Mouse (Mus musculus) MEL (cell line): ENCODE data around the gene Ctnnd2. TPM values are rescaled to one million over a fixed set of nuclear protein-coding genes. Genes with fewer than 3 reads are reported as not detected.

Experiments
- DNase-seq: peaks from one replicate; pipeline ENCODE4 v3.0.0; 2011; ENCODE audit warnings: low read depth, low spot score
- H3K27ac ChIP-seq: 2 replicates; pipeline ENCODE4 v1.5.1; 2012; ENCODE audit warnings: low read depth, mild to moderate bottlenecking, control low read depth, low read length, moderate library complexity; ENCODE audit not compliant: control insufficient read depth
- H3K27me3 ChIP-seq, 2 experiments: fragments of 150-350 bp in 1 of 2; sonication (generic) in 1 of 2; 2 replicates each; pipeline ENCODE4 v1.6.1; 2012; ENCODE audit warnings: low read length in 2 of 2, mild to moderate bottlenecking in 2 of 2, improper control_type of control experiment in 1 of 2, moderate library complexity in 1 of 2; ENCODE audit not compliant: insufficient read depth in 2 of 2, control insufficient read depth in 1 of 2
- H3K36me3 ChIP-seq, 2 experiments: 2 replicates each; pipeline ENCODE4 v1.6.1; 2012 to 2014; ENCODE audit warnings: low read length in 2 of 2, improper control_type of control experiment in 1 of 2, inconsistent platforms in 1 of 2, mild to moderate bottlenecking in 1 of 2; ENCODE audit not compliant: insufficient read depth in 2 of 2, control insufficient read depth in 1 of 2
- H3K4me1 ChIP-seq, 2 experiments: fragments of 150-350 bp in 1 of 2; sonication (generic) in 1 of 2; 2 replicates each; pipeline ENCODE4 v1.6.1; 2012; ENCODE audit warnings: low read length in 2 of 2, improper control_type of control experiment in 1 of 2, mild to moderate bottlenecking in 1 of 2; ENCODE audit not compliant: insufficient read depth in 2 of 2, control insufficient read depth in 1 of 2
- H3K4me3 ChIP-seq, 2 experiments: fragments of 150-350 bp in 1 of 2; sonication (generic) in 1 of 2; 2 replicates each; pipeline ENCODE4 v1.5.1; 2012; ENCODE audit warnings: low read depth in 2 of 2, low read length in 2 of 2, mild to moderate bottlenecking in 2 of 2, moderate library complexity in 2 of 2, control low read depth in 1 of 2, improper control_type of control experiment in 1 of 2; ENCODE audit not compliant: control insufficient read depth in 1 of 2, insufficient read depth in 1 of 2
- H3K79me2 ChIP-seq: 2 replicates; pipeline ENCODE4 v1.6.1; 2012; ENCODE audit warnings: mild to moderate bottlenecking, low read length, moderate library complexity; ENCODE audit not compliant: control insufficient read depth, poor library complexity, insufficient read depth
- H3K9ac ChIP-seq: 2 replicates; pipeline ENCODE4 v1.6.1; 2012; ENCODE audit warnings: low read depth, mild to moderate bottlenecking, control low read depth, low read length, moderate library complexity; ENCODE audit not compliant: control insufficient read depth, poor library complexity, severe bottlenecking
- H3K9me3 ChIP-seq: fragments of 150-350 bp; sonication (generic); replicated peaks from 2 replicates; pipeline ENCODE4 v1.6.1; 2012; ENCODE audit warnings: mild to moderate bottlenecking, low read length, improper control_type of control experiment, moderate library complexity; ENCODE audit not compliant: insufficient read depth
- BHLHE40 ChIP-seq: IDR thresholded peaks from 2 replicates; pipeline ENCODE4 v1.6.1; 2012; ENCODE audit warnings: low read depth, mild to moderate bottlenecking, inconsistent platforms, low read length, improper control_type of control experiment, borderline replicate concordance
- CHD1 ChIP-seq: IDR thresholded peaks from 2 replicates; pipeline ENCODE4 v1.6.1; 2012; ENCODE audit warnings: low read depth, mild to moderate bottlenecking, inconsistent platforms, low read length, improper control_type of control experiment
- CTCF ChIP-seq, 3 experiments: IDR thresholded peaks in 2 of 3; conservative IDR thresholded peaks in 1 of 3; 2 replicates each; pipeline ENCODE4 v1.5.1; 2011 to 2012; ENCODE audit warnings: low read length in 3 of 3, low read depth in 2 of 3, mild to moderate bottlenecking in 2 of 3, improper control_type of control experiment in 1 of 3, inconsistent platforms in 1 of 3, mixed read lengths in 1 of 3, moderate library complexity in 1 of 3; ENCODE audit not compliant: control insufficient read depth in 1 of 3, insufficient read depth in 1 of 3, poor library complexity in 1 of 3, severe bottlenecking in 1 of 3
- E2F4 ChIP-seq: IDR thresholded peaks from 2 replicates; pipeline ENCODE4 v1.6.1; 2011; ENCODE audit warnings: low read depth, low read length, improper control_type of control experiment, borderline replicate concordance
- ELF1 ChIP-seq: IDR thresholded peaks from 2 replicates; pipeline ENCODE4 v1.6.1; 2014; ENCODE audit warnings: low read depth, mild to moderate bottlenecking, inconsistent platforms, low read length, improper control_type of control experiment, moderate library complexity
- EP300 ChIP-seq, 2 experiments: IDR thresholded peaks; 2 replicates each; pipeline ENCODE4 v1.6.1; 2011; ENCODE audit warnings: improper control_type of control experiment in 2 of 2, low read length in 2 of 2, low read depth in 1 of 2, mild to moderate bottlenecking in 1 of 2
- GABPA ChIP-seq: IDR thresholded peaks from 2 replicates; pipeline ENCODE4 v1.6.1; 2012; ENCODE audit warnings: low read depth, mild to moderate bottlenecking, inconsistent platforms, low read length, improper control_type of control experiment, moderate library complexity
- GATA1 ChIP-seq: IDR thresholded peaks from 2 replicates; pipeline ENCODE4 v1.6.1; 2011; ENCODE audit warnings: low read depth, low read length, improper control_type of control experiment
- HCFC1 ChIP-seq: IDR thresholded peaks from 2 replicates; pipeline ENCODE4 v1.6.1; 2012; ENCODE audit warnings: low read depth, mild to moderate bottlenecking, inconsistent platforms, low read length, improper control_type of control experiment, moderate library complexity
- JUND ChIP-seq: IDR thresholded peaks from 2 replicates; pipeline ENCODE4 v1.6.1; 2011; ENCODE audit warnings: low read depth, mild to moderate bottlenecking, improper control_type of control experiment, low read length
- MAFK ChIP-seq: IDR thresholded peaks from 2 replicates; pipeline ENCODE4 v1.6.1; 2011; ENCODE audit warnings: low read depth, mild to moderate bottlenecking, low read length, improper control_type of control experiment, borderline replicate concordance
- MAX ChIP-seq: IDR thresholded peaks from 2 replicates; pipeline ENCODE4 v1.6.1; 2011; ENCODE audit warnings: low read length, improper control_type of control experiment
- MXI1 ChIP-seq: IDR thresholded peaks from 2 replicates; pipeline ENCODE4 v1.6.1; 2011; ENCODE audit warnings: mild to moderate bottlenecking, low read depth, low read length, improper control_type of control experiment
- MYB ChIP-seq: IDR thresholded peaks from 2 replicates; pipeline ENCODE4 v1.6.1; 2011; ENCODE audit warnings: mild to moderate bottlenecking, low read depth, low read length, improper control_type of control experiment
- POLR2A ChIP-seq, 2 experiments: IDR thresholded peaks; 2 replicates each; pipeline ENCODE4 v1.6.1; 2011 to 2012; ENCODE audit warnings: low read length in 2 of 2, mild to moderate bottlenecking in 2 of 2, control low read depth in 1 of 2, improper control_type of control experiment in 1 of 2, low read depth in 1 of 2, moderate library complexity in 1 of 2; ENCODE audit not compliant: control insufficient read depth in 1 of 2, insufficient read depth in 1 of 2, poor library complexity in 1 of 2
- POLR2AphosphoS2 ChIP-seq: IDR thresholded peaks from 2 replicates; pipeline ENCODE4 v1.6.1; 2011; ENCODE audit warnings: low read length, improper control_type of control experiment
- POLR2AphosphoS5 ChIP-seq: IDR thresholded peaks from 2 replicates; pipeline ENCODE4 v1.6.1; 2012; ENCODE audit warnings: low read depth, borderline replicate concordance, mild to moderate bottlenecking, inconsistent platforms, low read length, moderate library complexity, mixed read lengths
- RCOR1 ChIP-seq: IDR thresholded peaks from 2 replicates; pipeline ENCODE4 v1.6.1; 2012; ENCODE audit warnings: low read depth, mild to moderate bottlenecking, inconsistent platforms, low read length, improper control_type of control experiment
- SIN3A ChIP-seq: IDR thresholded peaks from 2 replicates; pipeline ENCODE4 v1.6.1; 2012; ENCODE audit warnings: low read length, improper control_type of control experiment, inconsistent platforms
- TBP ChIP-seq: IDR thresholded peaks from 2 replicates; pipeline ENCODE4 v1.8.0; 2011; ENCODE audit warnings: low read depth, low read length, improper control_type of control experiment
- TCF12 ChIP-seq: IDR thresholded peaks from 2 replicates; pipeline ENCODE4 v1.6.1; 2014; ENCODE audit warnings: low read depth, mild to moderate bottlenecking, inconsistent platforms, low read length, improper control_type of control experiment, moderate library complexity
- UBTF ChIP-seq: IDR thresholded peaks from 2 replicates; pipeline ENCODE4 v1.6.1; 2012; ENCODE audit warnings: low read depth, mild to moderate bottlenecking, inconsistent platforms, low read length, improper control_type of control experiment, moderate library complexity, borderline replicate concordance; ENCODE audit not compliant: insufficient read depth
- USF2 ChIP-seq, 2 experiments: IDR thresholded peaks; 2 replicates each; pipeline ENCODE4 v1.6.1; 2011 to 2012; ENCODE audit warnings: improper control_type of control experiment in 2 of 2, low read length in 2 of 2, borderline replicate concordance in 1 of 2, inconsistent platforms in 1 of 2, low read depth in 1 of 2, mild to moderate bottlenecking in 1 of 2; ENCODE audit not compliant: insufficient read depth in 1 of 2
- ZMIZ1 ChIP-seq: IDR thresholded peaks from 2 replicates; pipeline ENCODE4 v1.6.1; 2012; ENCODE audit warnings: low read depth, mild to moderate bottlenecking, inconsistent platforms, low read length, improper control_type of control experiment, moderate library complexity
- ZNF384 ChIP-seq: IDR thresholded peaks from 2 replicates; pipeline ENCODE4 v1.6.1; 2012; ENCODE audit warnings: low read depth, mild to moderate bottlenecking, inconsistent platforms, low read length, improper control_type of control experiment
- polyA plus RNA-seq, 2 experiments: library from polyadenylated mRNA; stranded (reverse) in 1 of 2; unstranded in 1 of 2; fragments of >175 nt in 1 of 2; fragments of >200 nt in 1 of 2; gene quantifications; 2 replicates each; pipeline versions ENCODE4 v1.2.1 to v1.2.4; 2012; ENCODE audit warnings: low replicate concordance in 2 of 2, low read depth in 1 of 2; ENCODE audit not compliant: insufficient read length in 2 of 2, insufficient read depth in 1 of 2, missing spikeins in 1 of 2
- total RNA-seq: library from RNA; depleted of rRNA; stranded (reverse); fragments of 300-350 nt; gene quantifications from 2 replicates; pipeline ENCODE4 v1.2.3, GENCODE M21; 2012

Ctnnd2 gene
- total and polyA plus RNA-seq, 3 experiments, result 0.03 TPM; not detected in 2

GRCm38 (mm10) chr15:30701592-30701991, 529.2 kb downstream of the Ctnnd2 start:
- no peaks in the 10 kb centered on the region for H3K79me2 ChIP-seq
- no peak for DNase-seq
- no peak overlapping the region for H3K9ac ChIP-seq
- no peak for TF ChIP-seq RCOR1
- TF ChIP-seq E2F4, result no peak
- no peak for TF ChIP-seq GABPA
- no peak for TF ChIP-seq GATA1
- no peak for TF ChIP-seq ELF1
- no peak for TF ChIP-seq MXI1
- TF ChIP-seq POLR2AphosphoS2, result no peak
- no peak for TF ChIP-seq JUND
- TF ChIP-seq HCFC1, result no peak
- no peak for TF ChIP-seq CTCF (IDR thresholded peaks at IDR 0.05 in 2 of 3, conservative IDR thresholded peaks at IDR 0.05 in 1 of 3; ENCODE audit: control insufficient read depth in 1 of 3, insufficient read depth in 1 of 3, low read depth in 2 of 3, low read length in 3 of 3, poor library complexity in 1 of 3, severe bottlenecking in 1 of 3)
- no peak for TF ChIP-seq POLR2A (IDR thresholded peaks at IDR 0.05; ENCODE audit: control insufficient read depth in 1 of 2, insufficient read depth in 1 of 2, low read depth in 1 of 2, low read length in 2 of 2, poor library complexity in 1 of 2)
- no peak for TF ChIP-seq BHLHE40
- no peak for TF ChIP-seq CHD1
- TF ChIP-seq ZNF384, result no peak
- TF ChIP-seq TCF12, result no peak
- TF ChIP-seq USF2 (IDR thresholded peaks at IDR 0.05; ENCODE audit: borderline replicate concordance in 1 of 2, insufficient read depth in 1 of 2, low read depth in 1 of 2, low read length in 2 of 2), result no peak
- TF ChIP-seq POLR2AphosphoS5, result no peak
- no peak for TF ChIP-seq SIN3A
- no peak for TF ChIP-seq ZMIZ1
- no peak for TF ChIP-seq UBTF
- no peak overlapping the region for H3K27ac ChIP-seq
- no peaks in the 10 kb centered on the region for H3K27me3 ChIP-seq
- no peak overlapping the region for H3K4me3 ChIP-seq
- no peaks in the 10 kb centered on the region for H3K9me3 ChIP-seq
- H3K36me3 ChIP-seq, result no peaks in the 10 kb centered on the region
- no peaks in the 10 kb centered on the region for H3K4me1 ChIP-seq

GRCm38 (mm10) chr15:30709026-30709753, 536.8 kb downstream of the Ctnnd2 start:
- DNase-seq, result no peak
- TF ChIP-seq MAFK, result no peak
- no peak for TF ChIP-seq MAX
- TF ChIP-seq EP300 (IDR thresholded peaks at IDR 0.05; ENCODE audit: low read depth in 1 of 2, low read length in 2 of 2), result no peak
- no peak for TF ChIP-seq USF2 (IDR thresholded peaks at IDR 0.05; ENCODE audit: borderline replicate concordance in 1 of 2, insufficient read depth in 1 of 2, low read depth in 1 of 2, low read length in 2 of 2)
- no peak for TF ChIP-seq RCOR1
- no peak for TF ChIP-seq POLR2A (IDR thresholded peaks at IDR 0.05; ENCODE audit: control insufficient read depth in 1 of 2, insufficient read depth in 1 of 2, low read depth in 1 of 2, low read length in 2 of 2, poor library complexity in 1 of 2)
- no peak for TF ChIP-seq CHD1
- no peak for TF ChIP-seq MYB
- TF ChIP-seq MXI1, result no peak
- TF ChIP-seq GATA1, result no peak
- TF ChIP-seq TBP, result no peak
- TF ChIP-seq E2F4, result no peak
- no peak for TF ChIP-seq ZMIZ1
- TF ChIP-seq, all 39 proteins: peak for 0
- Histone ChIP-seq H3K27me3 (no peaks in the 10 kb centered on the region), H3K9ac (no peak overlapping the region), H3K4me1 (no peaks in the 10 kb centered on the region), H3K79me2 (no peaks in the 10 kb centered on the region), H3K27ac (no peak overlapping the region), H3K36me3 (no peaks in the 10 kb centered on the region), H3K9me3 (no peaks in the 10 kb centered on the region), H3K4me3 (no peak overlapping the region)
